Mouse (Mus musculus) forebrain, embryonic 12.5 days (tissue): ENCODE measurements around the gene Fam163b. TPM values are rescaled to one million over a fixed set of nuclear protein-coding genes. Genes with fewer than 3 reads are reported as not detected.
A peak's percentile ranks its signal among the peaks of the same experiment; 100 is the strongest.

ENCODE experiments used
- ATAC-seq: fragments of 200-750 bp; cut with Nextera tagmentation; 2 replicates; pipeline ENCODE4 v1.8.0; 2017; ENCODE audit warnings: moderate TSS enrichment; ENCODE audit not compliant: low FRiP score
- H3K27ac ChIP-seq: fragments of 300-500 bp; sonication (generic); 2 replicates; pipeline ENCODE4 v1.5.1; 2016; ENCODE audit warnings: mild to moderate bottlenecking
- H3K27me3 ChIP-seq: fragments of 300-500 bp; sonication (generic); 2 replicates; pipeline ENCODE4 v1.6.1; 2016; ENCODE audit warnings: mild to moderate bottlenecking
- H3K36me3 ChIP-seq: fragments of 300-500 bp; sonication (generic); replicated peaks from 2 replicates; pipeline ENCODE4 v1.6.1; 2016; ENCODE audit warnings: mild to moderate bottlenecking
- H3K4me1 ChIP-seq: fragments of 300-500 bp; sonication (generic); 2 replicates; pipeline ENCODE4 v1.6.1; 2016
- H3K4me2 ChIP-seq: fragments of 300-500 bp; sonication (generic); 2 replicates; pipeline ENCODE4 v1.6.1; 2016; ENCODE audit warnings: mild to moderate bottlenecking, moderate library complexity
- H3K4me3 ChIP-seq: fragments of 300-500 bp; sonication (generic); replicated peaks from 2 replicates; pipeline ENCODE4 v1.5.1; 2016; ENCODE audit warnings: mild to moderate bottlenecking
- H3K9ac ChIP-seq: fragments of 300-500 bp; sonication (generic); 2 replicates; pipeline ENCODE4 v1.6.1; 2016; ENCODE audit warnings: mild to moderate bottlenecking
- H3K9me3 ChIP-seq: fragments of 300-500 bp; sonication (generic); 2 replicates; pipeline ENCODE4 v1.6.1; 2016
- WGBS: fragments of 180-500 bp; shearing (Covaris S2); methylation state at CpG from one replicate; pipeline ENCODE4 v1.1.7; 2016; 5-methylcytosine and 5-hydroxymethylcytosine counted together
- polyA plus RNA-seq: library from polyadenylated mRNA; unstranded; fragments of >200 nt; fragmentation: Nextera tagmentation; extraction: Ambion mirVana; gene quantifications from 2 replicates; pipeline ENCODE4 v1.2.1, GENCODE M21; 2016

Fam163b gene
- polyA plus RNA-seq, 1 experiment from 2014 or later = 0.32 TPM

DNA sequence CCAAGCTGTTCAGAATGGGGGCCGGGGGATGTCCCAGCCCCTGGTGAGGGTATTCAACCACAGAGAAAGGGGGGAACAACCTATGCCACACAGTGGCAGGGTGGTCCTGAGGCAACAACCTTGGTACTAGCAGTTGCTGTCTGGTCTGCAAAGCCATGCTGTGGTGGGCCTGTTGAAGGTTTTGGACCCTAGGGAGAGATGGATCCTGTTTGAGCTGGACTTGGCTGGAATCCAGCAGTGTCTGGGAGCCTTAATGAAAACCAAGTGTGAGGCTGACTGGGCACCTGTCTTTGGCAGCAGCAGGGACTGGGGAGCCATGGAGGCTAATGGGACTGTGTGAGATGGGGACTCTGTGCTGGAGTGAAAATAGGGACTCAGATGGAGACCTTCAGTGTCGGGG lies 62.6 kb downstream of the Fam163b start:
- peak overlapping the region; percentile 25; the same call in 1 of the 2 replicates for H3K4me2 ChIP-seq
- no peaks in the 10 kb centered on the region for H3K36me3 ChIP-seq
- 89% methylated on average over 1 of the region's 2 CpGs for WGBS
- H3K27ac ChIP-seq = peak overlapping the region; percentile 57
- H3K9me3 ChIP-seq = no peaks in the 10 kb centered on the region
- H3K9ac ChIP-seq = no peak overlapping the region
- peaks cover 5% of the 10 kb centered on the region; the same call in 1 of the 2 replicates for H3K27me3 ChIP-seq
- peak; percentile 55; the same call in 1 of the 2 replicates for ATAC-seq
- H3K4me3 ChIP-seq = no peak overlapping the region
- H3K4me1 ChIP-seq = peaks cover 26% of the 10 kb centered on the region

DNA sequence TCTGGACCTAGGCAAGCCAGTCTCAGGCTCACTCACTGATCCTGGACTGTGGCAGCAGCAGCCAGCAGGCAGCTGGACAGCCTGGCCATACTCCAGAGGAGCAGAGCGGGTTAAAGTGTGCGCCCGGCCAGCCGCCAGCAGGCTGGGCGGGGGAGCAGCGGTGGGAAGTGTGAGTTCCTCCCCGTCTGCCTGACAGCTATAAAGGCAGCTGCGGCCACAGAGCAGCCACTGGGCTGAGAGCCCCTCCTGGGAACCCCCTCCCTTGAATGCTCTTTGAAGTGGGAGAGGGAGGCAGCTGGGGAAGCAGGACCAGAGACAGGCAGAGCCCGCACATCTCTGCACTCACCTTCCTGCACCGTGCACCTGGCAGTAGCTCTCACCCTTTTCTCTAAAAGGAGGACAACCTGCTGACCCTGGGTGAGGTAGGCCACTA lies 63.1 kb downstream of the Fam163b start, which contains the start of gene Adamtsl2:
TSS of gene Adamtsl2 (plus strand) at position 228 of the 433 bp plus-strand sequence.
- Histone ChIP-seq H3K4me2 (peak within 1 kb of the TSS; percentile 25; the same call in 1 of the 2 replicates), H3K4me1 (peaks cover 26% of the 10 kb centered on the region), H3K9ac (no peak within 1 kb of the TSS), H3K27me3 (peaks cover 5% of the 10 kb centered on the region; the same call in 1 of the 2 replicates), H3K9me3 (no peaks in the 10 kb centered on the region), H3K27ac (peak within 1 kb of the TSS; percentile 57), H3K36me3 (no peaks in the 10 kb centered on the region), H3K4me3 (0 out of 2 replicates have a peak within 1 kb of the TSS, but pooled peaks have one; percentile 2)
- 6% methylated on average over 10 of the region's 10 CpGs for WGBS
- ATAC-seq = peak; percentile 75

DNA sequence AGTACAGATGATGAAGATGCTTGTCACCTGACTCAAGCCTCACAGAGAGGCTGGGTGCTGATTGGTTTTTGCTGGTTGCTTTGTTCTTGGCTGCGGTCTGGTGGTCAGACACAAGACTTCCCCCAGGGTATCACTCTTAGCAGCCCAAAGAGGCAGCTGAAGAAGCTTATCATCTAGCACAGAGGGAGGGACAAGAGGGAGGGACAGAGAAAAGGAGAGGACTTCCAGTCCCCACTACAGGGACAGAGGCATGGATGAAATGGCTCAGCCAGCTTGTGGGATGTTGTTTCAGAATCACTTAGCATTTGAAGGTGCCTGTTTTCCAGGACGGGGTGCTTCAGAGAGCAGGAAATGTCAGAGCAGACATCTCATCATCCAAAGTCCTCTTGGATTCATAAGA lies 64.0 kb downstream of the Fam163b start:
- Histone ChIP-seq H3K4me1 (peaks cover 26% of the 10 kb centered on the region), H3K27ac (no peak overlapping the region), H3K4me2 (no peak overlapping the region), H3K36me3 (no peaks in the 10 kb centered on the region), H3K9ac (no peak overlapping the region), H3K9me3 (no peaks in the 10 kb centered on the region), H3K27me3 (peaks cover 5% of the 10 kb centered on the region; the same call in 1 of the 2 replicates), H3K4me3 (no peak overlapping the region)
- WGBS = 33% methylated on average over 2 of the region's 2 CpGs
- no peak for ATAC-seq

DNA sequence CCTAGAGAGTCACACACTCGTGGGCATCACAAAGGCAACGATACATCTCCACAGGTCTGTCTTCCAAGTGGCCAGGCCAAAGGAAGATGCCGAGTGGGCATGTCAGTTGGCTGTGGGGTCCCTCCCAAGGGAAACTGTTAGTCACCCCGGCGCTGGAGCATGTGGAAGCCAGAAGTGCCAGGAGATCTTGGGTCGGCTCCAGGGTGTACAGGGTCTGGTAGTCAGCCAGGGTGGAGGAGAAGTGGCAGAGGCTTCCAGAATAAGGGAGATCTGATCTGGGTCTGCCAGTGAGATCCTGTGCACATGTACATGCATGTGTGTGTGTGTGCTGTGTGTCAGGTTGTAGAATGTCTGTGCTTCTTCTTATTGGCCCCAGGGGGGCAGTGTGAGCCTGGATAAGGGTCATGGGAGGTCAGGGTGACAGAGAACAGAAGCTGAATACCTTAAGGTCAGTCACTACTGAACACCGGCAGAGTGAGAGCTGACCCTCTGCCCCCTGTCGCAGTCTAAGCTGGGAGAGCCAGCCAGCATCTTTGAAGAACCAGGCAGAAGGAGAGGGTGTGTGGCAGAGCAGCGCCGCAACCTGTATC lies 64.5 kb downstream of the Fam163b start:
- no peak overlapping the region for H3K9ac ChIP-seq
- no peaks in the 10 kb centered on the region for H3K36me3 ChIP-seq
- H3K4me1 ChIP-seq = peaks cover 26% of the 10 kb centered on the region
- no peak overlapping the region for H3K4me2 ChIP-seq
- no peak for ATAC-seq
- no peak overlapping the region for H3K4me3 ChIP-seq
- H3K9me3 ChIP-seq = no peaks in the 10 kb centered on the region
- 62% methylated on average over 10 of the region's 10 CpGs for WGBS
- no peak overlapping the region for H3K27ac ChIP-seq
- peaks cover 5% of the 10 kb centered on the region; the same call in 1 of the 2 replicates for H3K27me3 ChIP-seq

DNA sequence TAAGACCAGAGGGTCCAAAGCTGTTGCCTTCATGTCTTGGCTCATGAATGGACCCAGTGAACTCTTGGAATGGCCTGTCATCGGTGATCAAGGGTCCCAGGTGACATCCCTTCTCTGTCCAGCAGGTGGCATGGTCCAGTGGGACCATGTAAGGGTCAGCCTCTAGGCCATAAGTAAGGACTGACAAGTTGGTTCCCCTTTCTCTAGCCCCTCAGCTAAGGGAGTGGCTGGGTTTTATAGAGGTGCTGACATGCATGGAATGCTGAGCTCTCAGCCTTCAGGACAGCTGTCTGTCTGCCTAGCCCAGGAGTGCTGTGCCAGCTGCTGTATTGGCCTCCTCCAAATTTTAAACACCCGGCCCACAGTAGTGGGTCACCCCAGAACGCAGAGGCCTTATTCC lies 66.8 kb downstream of the Fam163b start:
- Histone ChIP-seq H3K27ac (no peak overlapping the region), H3K4me3 (no peak overlapping the region), H3K27me3 (peaks cover 5% of the 10 kb centered on the region; the same call in 1 of the 2 replicates), H3K4me2 (no peak overlapping the region), H3K9ac (no peak overlapping the region), H3K4me1 (peaks cover 26% of the 10 kb centered on the region), H3K36me3 (no peaks in the 10 kb centered on the region), H3K9me3 (no peaks in the 10 kb centered on the region)
- WGBS = 73% methylated on average over 3 of the region's 3 CpGs
- no peak for ATAC-seq

DNA sequence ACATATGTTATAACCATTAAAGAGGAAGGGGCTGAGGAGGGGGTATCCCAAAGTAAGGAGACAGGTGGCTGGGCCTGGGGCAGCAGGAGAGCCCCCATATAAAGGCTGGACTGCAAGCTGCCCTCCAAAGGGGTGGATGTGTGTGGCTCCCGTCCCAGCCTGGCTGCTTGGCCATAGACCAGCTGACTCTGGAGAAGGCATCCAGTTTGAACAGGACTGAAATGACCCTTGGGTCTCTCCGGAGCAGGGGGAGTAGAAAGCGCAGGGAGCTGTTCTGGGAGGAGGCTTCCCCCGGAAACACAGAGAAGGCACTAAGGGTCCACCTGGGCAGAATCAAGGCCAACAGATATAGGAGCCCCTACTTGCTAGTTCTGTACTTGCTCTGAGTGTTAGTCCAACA lies 67.5 kb downstream of the Fam163b start:
- H3K27me3 ChIP-seq = peaks cover 5% of the 10 kb centered on the region; the same call in 1 of the 2 replicates
- H3K4me1 ChIP-seq = peaks cover 21% of the 10 kb centered on the region
- no peak overlapping the region for H3K4me3 ChIP-seq
- H3K4me2 ChIP-seq = no peak overlapping the region
- H3K27ac ChIP-seq = no peak overlapping the region
- H3K36me3 ChIP-seq = no peaks in the 10 kb centered on the region
- H3K9me3 ChIP-seq = no peaks in the 10 kb centered on the region
- 88% methylated on average over 4 of the region's 4 CpGs for WGBS
- no peak overlapping the region for H3K9ac ChIP-seq
- no peak for ATAC-seq

DNA sequence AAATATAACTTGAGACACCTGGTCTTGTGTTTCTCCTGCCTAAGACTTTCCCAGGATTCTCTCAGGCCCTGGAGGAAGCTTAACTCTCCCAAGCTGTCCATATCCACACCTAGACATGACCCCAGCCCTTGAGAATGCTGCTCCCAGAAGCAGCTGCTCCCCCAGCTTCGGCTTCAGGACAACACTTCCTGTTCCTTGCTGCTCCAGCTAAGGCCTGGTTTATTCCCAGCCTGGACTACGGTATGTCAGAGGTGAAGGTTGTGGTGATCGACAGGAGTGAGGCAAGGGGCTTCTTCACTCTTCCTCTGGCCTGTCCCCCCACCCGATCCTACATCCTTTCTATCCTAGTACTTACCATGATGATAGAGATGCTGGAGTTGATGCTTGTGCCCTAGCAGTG lies 68.9 kb downstream of the Fam163b start:
- WGBS = 82% methylated on average over 4 of the region's 4 CpGs
- H3K4me2 ChIP-seq = no peak overlapping the region
- peaks cover 7% of the 10 kb centered on the region for H3K4me1 ChIP-seq
- H3K27ac ChIP-seq = no peak overlapping the region
- ATAC-seq = no peak
- no peaks in the 10 kb centered on the region for H3K36me3 ChIP-seq
- H3K9me3 ChIP-seq = no peaks in the 10 kb centered on the region
- no peak overlapping the region; the same call in 1 of the 2 replicates for H3K9ac ChIP-seq
- no peak overlapping the region for H3K4me3 ChIP-seq
- H3K27me3 ChIP-seq = peaks cover 2% of the 10 kb centered on the region; the same call in 1 of the 2 replicates

DNA sequence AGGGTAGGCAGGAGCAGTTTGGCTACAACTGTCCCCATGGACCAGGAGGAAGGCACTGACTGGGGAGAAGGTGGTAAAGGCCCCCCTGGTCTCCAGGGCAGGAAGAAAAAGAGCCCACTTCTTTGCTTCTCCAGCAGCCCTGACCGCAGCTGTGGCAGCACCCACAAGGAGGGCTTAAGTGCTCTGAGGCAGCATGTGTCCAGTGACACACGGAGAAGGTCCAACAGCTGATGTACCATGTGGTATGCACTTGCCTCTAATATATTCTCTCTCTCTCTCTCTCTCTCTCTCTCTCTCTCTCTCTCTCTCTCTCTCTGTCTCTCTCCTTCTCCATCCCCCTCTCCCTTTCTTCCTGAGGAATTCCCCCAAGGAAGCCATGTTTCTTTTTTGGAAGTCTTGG lies 70.3 kb downstream of the Fam163b start, which contains the start of gene Mymk:
TSS of gene Mymk (minus strand) at position 202 of the 400 bp plus-strand sequence.
- Histone ChIP-seq H3K9me3 (no peaks in the 10 kb centered on the region), H3K9ac (no peak within 1 kb of the TSS), H3K27me3 (no peaks in the 10 kb centered on the region), H3K27ac (no peak within 1 kb of the TSS), H3K4me1 (no peaks in the 10 kb centered on the region; the same call in 1 of the 2 replicates), H3K4me2 (no peak within 1 kb of the TSS), H3K36me3 (no peaks in the 10 kb centered on the region), H3K4me3 (no peak within 1 kb of the TSS)
- WGBS = 85% methylated on average over 2 of the region's 2 CpGs
- no peak for ATAC-seq

DNA sequence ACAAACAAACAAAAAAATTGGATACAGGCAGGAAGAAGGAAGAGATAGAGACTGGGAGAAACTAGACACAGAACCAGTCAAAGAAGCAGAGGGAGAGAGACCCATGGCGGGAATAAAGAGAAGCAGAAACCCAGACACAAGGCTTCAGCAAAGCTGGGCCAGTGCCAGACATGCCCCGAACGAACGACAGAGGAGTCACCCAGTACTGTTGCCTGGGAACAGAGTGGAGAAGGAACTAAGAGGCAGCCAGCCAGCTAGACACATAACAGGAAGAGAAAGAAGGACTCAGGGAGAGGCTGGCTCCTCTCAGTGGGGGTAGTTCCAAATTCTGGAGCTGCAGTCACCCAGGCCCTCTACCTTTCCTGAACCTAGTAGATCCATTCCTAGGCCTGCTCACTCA lies 71.2 kb downstream of the Fam163b start:
- Histone ChIP-seq H3K4me1 (no peaks in the 10 kb centered on the region; the same call in 1 of the 2 replicates), H3K4me3 (no peak overlapping the region), H3K27me3 (no peaks in the 10 kb centered on the region), H3K27ac (no peak overlapping the region), H3K4me2 (no peak overlapping the region), H3K9ac (no peak overlapping the region), H3K36me3 (no peaks in the 10 kb centered on the region), H3K9me3 (no peaks in the 10 kb centered on the region)
- no peak for ATAC-seq
- 61% methylated on average over 4 of the region's 4 CpGs for WGBS

DNA sequence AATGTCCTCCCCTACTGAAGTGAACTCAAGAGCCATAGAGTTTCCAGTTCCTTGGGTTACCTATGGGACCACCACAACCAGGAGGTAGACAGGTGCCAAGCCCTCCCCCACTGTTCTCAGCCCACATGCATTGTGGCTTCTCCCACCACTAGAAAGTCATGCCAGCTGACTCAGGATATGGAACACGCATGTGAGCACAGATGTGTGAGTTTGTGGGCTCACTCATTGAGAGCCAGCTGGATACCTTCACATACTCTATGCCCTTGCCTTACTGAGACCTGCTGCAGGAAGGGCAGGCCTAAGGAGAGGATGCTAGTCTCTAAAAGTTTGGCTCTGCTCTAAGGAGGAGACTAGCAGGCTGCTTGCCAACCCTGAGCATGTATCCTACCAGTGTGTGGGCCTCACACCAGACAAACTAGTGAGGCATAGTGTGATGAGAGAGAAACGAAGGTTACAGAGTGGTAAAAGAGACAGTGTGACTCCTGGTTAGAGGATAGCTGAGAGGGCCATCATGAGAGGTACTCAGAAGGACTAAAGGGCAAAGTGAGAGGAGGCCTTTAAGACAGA lies 72.0 kb downstream of the Fam163b start:
- Histone ChIP-seq H3K4me3 (no peak overlapping the region), H3K4me1 (no peaks in the 10 kb centered on the region; the same call in 1 of the 2 replicates), H3K36me3 (no peaks in the 10 kb centered on the region), H3K27ac (no peak overlapping the region), H3K27me3 (no peaks in the 10 kb centered on the region), H3K9me3 (no peaks in the 10 kb centered on the region), H3K4me2 (no peak overlapping the region), H3K9ac (no peak overlapping the region)
- 82% methylated on average over 2 of the region's 2 CpGs for WGBS
- no peak for ATAC-seq

DNA sequence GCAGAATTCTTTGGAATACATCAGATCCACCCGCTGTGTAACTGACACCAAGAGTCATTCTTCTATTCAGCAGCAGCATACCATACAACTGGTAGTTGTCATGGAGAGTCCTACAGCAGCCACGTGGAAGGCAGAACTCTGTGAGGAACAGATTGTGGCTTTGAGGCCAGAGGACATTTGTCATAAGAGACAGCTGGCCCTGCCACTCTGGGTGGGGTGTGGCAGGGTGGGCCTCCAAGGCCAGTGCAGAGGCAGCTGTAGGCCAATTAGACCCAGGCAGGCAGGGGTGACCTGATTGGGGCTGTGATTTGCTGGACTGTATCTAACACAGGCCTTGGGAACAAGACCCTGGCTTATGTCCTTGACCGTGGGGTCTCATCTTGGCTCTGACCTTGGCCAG lies 72.6 kb downstream of the Fam163b start:
- H3K36me3 ChIP-seq = no peaks in the 10 kb centered on the region
- no peaks in the 10 kb centered on the region for H3K9me3 ChIP-seq
- no peak overlapping the region for H3K9ac ChIP-seq
- H3K4me2 ChIP-seq = no peak overlapping the region
- H3K4me1 ChIP-seq = no peaks in the 10 kb centered on the region; the same call in 1 of the 2 replicates
- H3K27ac ChIP-seq = no peak overlapping the region
- no peak overlapping the region for H3K4me3 ChIP-seq
- H3K27me3 ChIP-seq = no peaks in the 10 kb centered on the region
- WGBS = 62% methylated on average over 3 of the region's 3 CpGs
- no peak for ATAC-seq

DNA sequence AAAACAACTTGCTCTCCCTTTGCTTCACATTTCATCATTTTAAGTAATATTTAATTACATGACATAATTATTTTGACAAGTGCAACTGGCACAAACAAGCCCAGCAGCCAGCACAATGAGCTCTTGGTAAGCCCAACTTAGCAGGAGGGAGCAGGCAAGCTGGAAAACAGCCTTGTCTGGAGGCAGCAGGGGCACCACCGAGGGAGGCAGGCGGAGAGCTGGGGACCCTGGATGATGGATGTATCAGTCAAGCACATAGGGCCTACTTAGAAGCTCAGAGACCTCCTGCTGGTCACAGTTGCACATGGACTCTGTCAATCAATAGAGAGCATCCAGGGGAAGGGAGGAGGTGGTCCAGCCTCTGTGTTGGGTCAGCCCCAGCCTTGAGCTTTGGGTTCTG lies 74.3 kb downstream of the Fam163b start:
- H3K9me3 ChIP-seq = no peaks in the 10 kb centered on the region
- no peaks in the 10 kb centered on the region for H3K36me3 ChIP-seq
- H3K27ac ChIP-seq = no peak overlapping the region
- H3K4me3 ChIP-seq = no peak overlapping the region
- ATAC-seq = no peak
- H3K9ac ChIP-seq = no peak overlapping the region
- H3K4me2 ChIP-seq = no peak overlapping the region
- WGBS = 62% methylated on average over 2 of the region's 2 CpGs
- no peaks in the 10 kb centered on the region; the same call in 1 of the 2 replicates for H3K4me1 ChIP-seq
- no peaks in the 10 kb centered on the region for H3K27me3 ChIP-seq
